8 mouse cellular contexts compared by ENCODE assay signal in genomic region chr9:120410421-120410820, GRCm38 (mm10).
A peak's percentile ranks its signal among the peaks of the same experiment; 100 is the strongest.
DNase-seq lines count a peak whose midpoint lies in the region; ATAC-seq and TF ChIP-seq lines count a peak whose summit lies in the region.

No protein-coding gene starts in this region.

- 29% methylated on average over 5 of the region's 5 CpGs for WGBS in hindbrain, embryonic 11.5 days
- 23% methylated on average over 5 of the region's 5 CpGs for WGBS in hindbrain, embryonic 16.5 days

- TF ChIP-seq POLR2A in cortical plate, adult 2 months (IDR thresholded peaks at IDR 0.05; ENCODE audit: extremely low read depth, insufficient read depth, low read length), result no peak

- no peak overlapping the region for H3K4me3 ChIP-seq in hindbrain, embryonic 11.5 days (ENCODE audit: low read depth, low read length)
- H3K4me3 ChIP-seq in hindbrain, embryonic 16.5 days (ENCODE audit: low read length), result no peak overlapping the region
- H3K4me3 ChIP-seq in cortical plate, adult 2 months (ENCODE audit: insufficient read depth, low read length), result 0 out of 2 replicates have a peak overlapping the region, but pooled peaks have one; percentile 6

- H3K9ac ChIP-seq in hindbrain, embryonic 11.5 days (ENCODE audit: low read depth, low read length), result no peak overlapping the region
- H3K9ac ChIP-seq in hindbrain, embryonic 16.5 days (ENCODE audit: low read depth, low read length), result no peak overlapping the region

- no peak overlapping the region for H3K27ac ChIP-seq in hindbrain, embryonic 11.5 days (ENCODE audit: low read depth, low read length)
- H3K27ac ChIP-seq in hindbrain, embryonic 16.5 days (ENCODE audit: low read depth, low read length), result no peak overlapping the region
- H3K27ac ChIP-seq in cortical plate, adult 2 months (ENCODE audit: insufficient read depth, low read length), result no peak overlapping the region

- no peak for ATAC-seq in hindbrain, embryonic 11.5 days (ENCODE audit: low FRiP score)
- ATAC-seq in hindbrain, embryonic 16.5 days, result no peak
- no peak for ATAC-seq in erythroid progenitor cell, adult 5-6 weeks (replicated peaks; ENCODE audit: low FRiP score, poor library complexity, severe bottlenecking)

- no peaks in the 10 kb centered on the region for H3K9me3 ChIP-seq in hindbrain, embryonic 11.5 days (ENCODE audit: control insufficient read depth, low read length)
- H3K9me3 ChIP-seq in hindbrain, embryonic 16.5 days (ENCODE audit: control insufficient read depth, low read length), result no peaks in the 10 kb centered on the region

- H3K27me3 ChIP-seq in hindbrain, embryonic 11.5 days (ENCODE audit: control insufficient read depth, insufficient read depth, low read length), result no peaks in the 10 kb centered on the region
- H3K27me3 ChIP-seq in hindbrain, embryonic 16.5 days (replicated peaks; ENCODE audit: control insufficient read depth, insufficient read depth, low read length), result no peaks in the 10 kb centered on the region

- peak; percentile 70 for TF ChIP-seq CTCF in cortical plate, adult 2 months (IDR thresholded peaks at IDR 0.05; ENCODE audit: extremely low read depth, insufficient read depth, low read length)

- DNase-seq in hindbrain, embryonic 11.5 days (ENCODE audit: low spot score), result peak; percentile 61
- peak; percentile 53 for DNase-seq in CD4-positive helper T cell, adult 2 months (ENCODE audit: low read depth, low spot score)
- peak; percentile 70 for DNase-seq in R1 (ENCODE audit: low read depth, low spot score)
- peak; percentile 48 to 54 for DNase-seq in layer of hippocampus, postnatal 10 days (ENCODE audit: low spot score in 2 of 2)
- peak; percentile 78 for DNase-seq in retina, embryonic 14.5 days (ENCODE audit: low spot score)

- no peak overlapping the region for H3K4me2 ChIP-seq in hindbrain, embryonic 11.5 days (replicated peaks; ENCODE audit: low read depth, low read length)
- H3K4me2 ChIP-seq in hindbrain, embryonic 16.5 days (ENCODE audit: low read length), result no peak overlapping the region

- H3K36me3 ChIP-seq in hindbrain, embryonic 11.5 days (ENCODE audit: control insufficient read depth, insufficient read depth, low read length), result no peaks in the 10 kb centered on the region
- no peaks in the 10 kb centered on the region for H3K36me3 ChIP-seq in hindbrain, embryonic 16.5 days (ENCODE audit: control insufficient read depth, insufficient read depth, low read length)

- H3K4me1 ChIP-seq in hindbrain, embryonic 11.5 days (replicated peaks; ENCODE audit: control insufficient read depth, insufficient read depth, low read length), result no peaks in the 10 kb centered on the region
- H3K4me1 ChIP-seq in hindbrain, embryonic 16.5 days (ENCODE audit: control insufficient read depth, insufficient read depth, low read depth, low read length), result no peaks in the 10 kb centered on the region
- H3K4me1 ChIP-seq in cortical plate, adult 2 months (ENCODE audit: control insufficient read depth, insufficient read depth, low read length), result peaks cover 11% of the 10 kb centered on the region
